Mouse (Mus musculus) heart, postnatal 4 days (tissue): ENCODE results near the gene Zfp36l1. TPM values are rescaled to one million over a fixed set of nuclear protein-coding genes. Genes with fewer than 3 reads are reported as not detected.

Experiments used
- DNase-seq: peaks from one replicate; pipeline ENCODE4 v3.0.0; 2021
- total RNA-seq, 2 experiments: library from RNA; stranded (reverse); gene quantifications; 2 replicates each; pipeline ENCODE4 v1.2.3; 2021

Gene Zfp36l1
- total RNA-seq, 2 experiments from 2014 or later = 174 to 188 TPM

GRCm38 (mm10) chr12:80131359-80132249, 18.8 kb upstream of the Zfp36l1 start:
- DNase-seq = no peak

GRCm38 (mm10) chr12:80130558-80131358, 17.9 kb upstream of the Zfp36l1 start:
- peak; percentile 52 for DNase-seq

GRCm38 (mm10) chr12:80129531-80129930, 16.7 kb upstream of the Zfp36l1 start:
- peak; percentile 58 for DNase-seq

GRCm38 (mm10) chr12:80127191-80127762, 14.5 kb upstream of the Zfp36l1 start:
- DNase-seq = no peak

- no peak for DNase-seq
Measured at GRCm38 (mm10) chr12:80125316-80125715, 12.5 kb upstream of the Zfp36l1 start.

GRCm38 (mm10) chr12:80124756-80125155, 11.9 kb upstream of the Zfp36l1 start:
- DNase-seq = no peak

- no peak for DNase-seq
Measured at GRCm38 (mm10) chr12:80124211-80124610, 11.4 kb upstream of the Zfp36l1 start.

- no peak for DNase-seq
Measured at GRCm38 (mm10) chr12:80123227-80123803, 10.5 kb upstream of the Zfp36l1 start.

GRCm38 (mm10) chr12:80121438-80121837, 8.6 kb upstream of the Zfp36l1 start:
- DNase-seq = no peak

- no peak for DNase-seq
Measured at GRCm38 (mm10) chr12:80118588-80118987, 5.8 kb upstream of the Zfp36l1 start.

- DNase-seq = no peak
Measured at GRCm38 (mm10) chr12:80116206-80117112, 3.6 kb upstream of the Zfp36l1 start.

- DNase-seq = no peak
Measured at GRCm38 (mm10) chr12:80115863-80116194, 3.0 kb upstream of the Zfp36l1 start.

- DNase-seq = peak; percentile 86
Measured at GRCm38 (mm10) chr12:80115142-80115862, 2.5 kb upstream of the Zfp36l1 start.

GRCm38 (mm10) chr12:80114892-80115141, 2.0 kb upstream of the Zfp36l1 start:
- DNase-seq = no peak

- DNase-seq = peak; percentile 83
Measured at GRCm38 (mm10) chr12:80114031-80114891, 1.4 kb upstream of the Zfp36l1 start.

- DNase-seq = peak; percentile 65
Measured at GRCm38 (mm10) chr12:80113586-80114021, 791 bp upstream of the Zfp36l1 start.

GRCm38 (mm10) chr12:80112071-80112660, 647 bp downstream of the Zfp36l1 start:
- no peak for DNase-seq

GRCm38 (mm10) chr12:80111131-80112070, 1.4 kb downstream of the Zfp36l1 start:
- DNase-seq = peak; percentile 58

GRCm38 (mm10) chr12:80110546-80110870, 2.3 kb downstream of the Zfp36l1 start:
- no peak for DNase-seq
